Mouse (Mus musculus) A20 (cell line): ENCODE measurements at regions not wholly inside any gene's neighbourhood (a gene's known extent, or its start where the extent isn't known, plus 50 kb on each side); places are given as distances from the start of the nearest gene placed in this dataset.

Source experiments
- DNase-seq: peaks from one replicate; pipeline ENCODE4 v3.0.0-alpha.2; 2011; ENCODE audit warnings: low read depth, low spot score

GRCm38 (mm10) chr14:46082646-46083045 is 296.6 kb upstream of the Gm15217 start:
- no peak for DNase-seq

- DNase-seq: no peak
These were observed 290.1 kb upstream of the Gm15217 start for GRCm38 (mm10) chr14:46088968-46089691.

GRCm38 (mm10) chr14:46115950-46116349 is 263.3 kb upstream of the Gm15217 start:
- no peak for DNase-seq

GRCm38 (mm10) chr14:46126541-46126940 is 252.7 kb upstream of the Gm15217 start:
- DNase-seq: no peak

GRCm38 (mm10) chr14:46129762-46130161 is 249.5 kb upstream of the Gm15217 start:
- no peak for DNase-seq

GRCm38 (mm10) chr14:46144175-46144574 is 235.0 kb upstream of the Gm15217 start:
- no peak for DNase-seq

GRCm38 (mm10) chr14:46144707-46145106 is 234.5 kb upstream of the Gm15217 start:
- no peak for DNase-seq

- DNase-seq: no peak
These were observed 233.6 kb upstream of the Gm15217 start for GRCm38 (mm10) chr14:46145584-46145983.

GRCm38 (mm10) chr14:46149073-46149661 is 230.0 kb upstream of the Gm15217 start:
- DNase-seq: no peak

GRCm38 (mm10) chr14:46158741-46159140 is 220.5 kb upstream of the Gm15217 start:
- no peak for DNase-seq

- no peak for DNase-seq
These were observed 206.9 kb upstream of the Gm15217 start for GRCm38 (mm10) chr14:46172181-46172874.

- no peak for DNase-seq
These were observed 206.3 kb upstream of the Gm15217 start for GRCm38 (mm10) chr14:46172875-46173324.

GRCm38 (mm10) chr14:46174386-46174785 is 204.8 kb upstream of the Gm15217 start:
- no peak for DNase-seq

- DNase-seq: no peak
These were observed 203.7 kb upstream of the Gm15217 start for GRCm38 (mm10) chr14:46175291-46176216.

GRCm38 (mm10) chr14:46179024-46179423 is 200.2 kb upstream of the Gm15217 start:
- no peak for DNase-seq

- DNase-seq: no peak
These were observed 187.4 kb upstream of the Gm15217 start for GRCm38 (mm10) chr14:46191639-46192399.

GRCm38 (mm10) chr14:46193577-46193976 is 185.6 kb upstream of the Gm15217 start:
- no peak for DNase-seq

GRCm38 (mm10) chr14:46195939-46196338 is 183.3 kb upstream of the Gm15217 start:
- no peak for DNase-seq

- no peak for DNase-seq
These were observed 176.4 kb upstream of the Gm15217 start for GRCm38 (mm10) chr14:46202818-46203217.

GRCm38 (mm10) chr14:46220483-46220882 is 158.7 kb upstream of the Gm15217 start:
- DNase-seq: no peak
